Mouse (Mus musculus) forebrain, embryonic 15.5 days (tissue): ENCODE measurements around the gene Rarres1. TPM values are rescaled to one million over a fixed set of nuclear protein-coding genes. Genes with fewer than 3 reads are reported as not detected.

ENCODE experiments used
- ATAC-seq: fragments of 200-750 bp; cut with Nextera tagmentation; replicated peaks from 2 replicates; pipeline ENCODE4 v1.8.0; 2017; ENCODE audit warnings: mild to moderate bottlenecking, moderate TSS enrichment, moderate library complexity
- H3K27ac ChIP-seq: fragments of 300-500 bp; sonication (generic); replicated peaks from 2 replicates; pipeline ENCODE4 v1.5.1; 2015; ENCODE audit warnings: mild to moderate bottlenecking, inconsistent platforms
- H3K27me3 ChIP-seq: fragments of 300-500 bp; sonication (generic); 2 replicates; pipeline ENCODE4 v1.6.1; 2015; ENCODE audit warnings: inconsistent platforms
- H3K36me3 ChIP-seq: fragments of 300-500 bp; sonication (generic); 2 replicates; pipeline ENCODE4 v1.6.1; 2015; ENCODE audit warnings: mild to moderate bottlenecking, inconsistent platforms
- H3K4me1 ChIP-seq: fragments of 300-500 bp; sonication (generic); 2 replicates; pipeline ENCODE4 v1.6.1; 2015; ENCODE audit warnings: inconsistent platforms
- H3K4me2 ChIP-seq: fragments of 300-500 bp; sonication (generic); replicated peaks from 2 replicates; pipeline ENCODE4 v1.6.1; 2015; ENCODE audit warnings: mild to moderate bottlenecking, inconsistent platforms
- H3K4me3 ChIP-seq: fragments of 300-500 bp; sonication (generic); 2 replicates; pipeline ENCODE4 v1.5.1; 2015; ENCODE audit warnings: mild to moderate bottlenecking, inconsistent platforms
- H3K9ac ChIP-seq: fragments of 300-500 bp; sonication (generic); replicated peaks from 2 replicates; pipeline ENCODE4 v1.6.1; 2015; ENCODE audit warnings: mild to moderate bottlenecking, inconsistent platforms
- H3K9me3 ChIP-seq: fragments of 300-500 bp; sonication (generic); 2 replicates; pipeline ENCODE4 v1.6.1; 2016; ENCODE audit warnings: inconsistent platforms
- WGBS: fragments of 180-500 bp; shearing (Covaris S2); methylation state at CpG from one replicate; pipeline ENCODE4 v1.1.7; 2015; ENCODE audit warnings: mixed read lengths; 5-methylcytosine and 5-hydroxymethylcytosine counted together
- polyA plus RNA-seq: library from polyadenylated mRNA; unstranded; fragments of >200 nt; fragmentation: Nextera tagmentation; extraction: Ambion mirVana; gene quantifications from 2 replicates; pipeline ENCODE4 v1.2.1, GENCODE M21; 2015

Rarres1 gene
- polyA plus RNA-seq, 1 experiment from 2014 or later = 0.88 TPM

- Histone ChIP-seq H3K9ac (peak overlapping the region; percentile 58), H3K4me2 (peak overlapping the region; percentile 99), H3K36me3 (no peaks in the 10 kb centered on the region), H3K27ac (no peak overlapping the region), H3K9me3 (no peaks in the 10 kb centered on the region), H3K4me3 (peak overlapping the region; percentile 54), H3K4me1 (peaks cover 11% of the 10 kb centered on the region), H3K27me3 (peaks cover 24% of the 10 kb centered on the region; the same call in 1 of the 2 replicates)
- peak; percentile 62 for ATAC-seq
- 5% methylated on average over 40 of the region's 40 CpGs for WGBS
These were observed 486 bp downstream of the Rarres1 start for GRCm38 (mm10) chr3:67514801-67515273.

GRCm38 (mm10) chr3:67512807-67513206 is 2.5 kb downstream of the Rarres1 start:
- 5% methylated on average over 5 of the region's 5 CpGs for whole genome bisulfite sequencing

DNA sequence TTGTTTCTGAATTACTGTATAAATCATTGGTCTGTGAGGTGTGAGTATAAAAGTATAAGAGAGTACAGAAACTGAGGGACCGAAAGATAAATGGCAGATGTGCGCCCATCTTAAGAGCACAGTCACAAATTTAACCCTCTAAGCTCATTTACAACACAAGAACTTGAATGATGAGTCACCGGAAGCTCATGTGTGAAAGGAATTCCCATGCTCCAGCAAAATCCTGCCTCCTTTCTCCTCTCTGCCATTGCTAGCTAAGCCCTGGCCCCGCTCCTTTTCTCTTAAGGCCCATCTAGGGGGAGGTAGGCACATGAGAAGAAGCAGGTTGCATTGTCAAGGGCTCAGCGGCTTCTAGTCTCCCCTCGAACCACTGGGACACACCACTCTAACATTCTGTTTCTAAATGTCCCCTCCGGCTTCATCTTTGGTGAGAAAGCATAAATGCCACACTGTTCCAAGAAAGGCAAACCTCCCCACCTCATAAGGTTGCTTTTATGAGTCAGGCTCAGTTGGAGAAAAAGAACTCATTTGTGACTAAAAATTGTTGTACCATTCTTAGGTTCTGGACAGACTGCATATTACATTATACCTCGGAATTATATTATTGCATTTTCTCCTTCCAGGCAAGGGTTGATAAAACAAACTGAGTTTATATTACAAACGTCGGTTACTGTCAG is 7.0 kb downstream of the Rarres1 start:
- no peak overlapping the region for H3K27ac ChIP-seq
- no peaks in the 10 kb centered on the region for H3K36me3 ChIP-seq
- no peaks in the 10 kb centered on the region for H3K4me1 ChIP-seq
- H3K9me3 ChIP-seq = no peaks in the 10 kb centered on the region
- no peak overlapping the region for H3K4me2 ChIP-seq
- no peak for ATAC-seq
- WGBS = 87% methylated on average over 10 of the region's 10 CpGs
- H3K4me3 ChIP-seq = no peak overlapping the region
- H3K27me3 ChIP-seq = peaks cover 1% of the 10 kb centered on the region; the same call in 1 of the 2 replicates
- H3K9ac ChIP-seq = no peak overlapping the region

More at GRCm38 (mm10) chr3:67512807-67513206, 2.5 kb downstream of the Rarres1 start:
- Histone ChIP-seq H3K9me3 (no peaks in the 10 kb centered on the region), H3K9ac (no peak overlapping the region), H3K4me3 (no peak overlapping the region), H3K36me3 (no peaks in the 10 kb centered on the region), H3K4me2 (no peak overlapping the region), H3K27ac (no peak overlapping the region), H3K27me3 (peaks cover 24% of the 10 kb centered on the region; the same call in 1 of the 2 replicates), H3K4me1 (peaks cover 11% of the 10 kb centered on the region)
- ATAC-seq = peak; percentile 77

DNA sequence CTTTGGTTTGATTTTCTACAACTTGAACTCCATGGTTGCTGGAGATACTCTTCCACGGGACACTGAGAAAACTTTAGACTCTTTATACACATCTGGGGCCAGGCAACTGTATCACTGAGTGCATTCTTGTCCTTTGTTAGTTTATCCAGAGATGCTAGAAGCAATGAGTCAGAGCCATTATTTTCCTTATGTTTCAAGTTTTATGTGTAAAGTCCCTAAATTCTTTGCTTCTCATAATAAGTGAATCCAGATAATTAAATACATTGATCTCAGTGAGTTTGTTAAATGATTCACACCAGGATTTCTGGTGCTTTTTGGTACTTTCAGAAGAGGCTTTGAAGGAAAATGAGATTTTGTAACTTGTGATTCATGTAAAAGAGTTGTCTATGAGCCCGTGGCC is 10.0 kb downstream of the Rarres1 start:
- no peak overlapping the region for H3K9ac ChIP-seq
- ATAC-seq = no peak
- no peak overlapping the region for H3K4me3 ChIP-seq
- no peak overlapping the region for H3K4me2 ChIP-seq
- no peaks in the 10 kb centered on the region for H3K4me1 ChIP-seq
- H3K27ac ChIP-seq = no peak overlapping the region
- no peaks in the 10 kb centered on the region for H3K36me3 ChIP-seq
- H3K9me3 ChIP-seq = no peaks in the 10 kb centered on the region
- WGBS = 77% methylated on average over 2 of the region's 2 CpGs
- no peaks in the 10 kb centered on the region for H3K27me3 ChIP-seq

DNA sequence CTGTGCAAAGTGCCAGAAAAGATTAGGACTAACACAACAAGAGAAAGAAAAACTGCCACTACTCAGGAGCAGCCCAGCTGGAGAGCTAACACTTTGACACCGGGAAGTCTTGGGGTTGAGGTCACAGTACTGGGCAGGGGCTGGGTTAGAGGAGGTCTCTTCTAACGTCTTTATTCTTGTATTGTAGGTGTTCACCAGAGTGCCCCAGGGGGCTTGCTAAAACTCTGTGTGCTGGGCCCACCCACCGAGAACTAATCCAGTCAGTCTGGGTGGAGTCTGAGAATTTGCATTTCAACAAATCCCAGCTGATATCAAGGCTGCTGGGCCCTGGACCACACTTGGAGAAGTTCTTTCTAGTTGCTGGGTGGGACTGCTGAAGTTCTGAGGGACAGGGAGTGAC is 11.4 kb downstream of the Rarres1 start:
- H3K4me1 ChIP-seq = no peaks in the 10 kb centered on the region

DNA sequence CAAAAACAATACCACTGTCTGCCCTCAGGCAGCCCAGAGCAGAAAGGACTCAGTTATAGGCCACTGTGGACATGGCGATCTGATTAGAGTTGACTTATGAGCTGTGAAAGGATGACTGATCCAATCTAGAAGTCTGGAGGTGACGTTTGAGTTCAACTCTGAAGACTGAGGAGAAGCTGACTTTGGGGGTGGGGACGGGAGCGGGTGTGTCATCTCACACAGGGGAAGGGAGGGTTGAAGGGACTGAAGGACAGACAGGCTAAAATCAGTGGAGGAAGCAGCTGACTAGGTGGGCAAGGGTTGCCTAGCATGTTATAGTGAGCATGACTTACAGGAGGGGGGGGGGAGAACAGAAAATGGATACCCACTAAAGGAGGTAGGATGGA is 15.9 kb downstream of the Rarres1 start:
- no peaks in the 10 kb centered on the region for H3K9me3 ChIP-seq
- no peak overlapping the region for H3K27ac ChIP-seq
- WGBS = 94% methylated on average over 4 of the region's 4 CpGs
- H3K36me3 ChIP-seq = no peaks in the 10 kb centered on the region
- H3K4me2 ChIP-seq = no peak overlapping the region
- no peak overlapping the region for H3K4me3 ChIP-seq
- H3K9ac ChIP-seq = no peak overlapping the region
- no peaks in the 10 kb centered on the region for H3K27me3 ChIP-seq
- no peaks in the 10 kb centered on the region for H3K4me1 ChIP-seq
- ATAC-seq = no peak

More for the DNA sequence above, 11.4 kb downstream of the Rarres1 start:
- no peak overlapping the region for H3K4me3 ChIP-seq
- H3K9ac ChIP-seq = no peak overlapping the region
- no peak overlapping the region for H3K27ac ChIP-seq
- H3K9me3 ChIP-seq = no peaks in the 10 kb centered on the region
- H3K36me3 ChIP-seq = no peaks in the 10 kb centered on the region
- H3K27me3 ChIP-seq = no peaks in the 10 kb centered on the region
- WGBS = 3% methylated on average over 3 of the region's 3 CpGs
- no peak for ATAC-seq
- no peak overlapping the region for H3K4me2 ChIP-seq

GRCm38 (mm10) chr3:67498773-67499405 is 16.4 kb downstream of the Rarres1 start:
- Histone ChIP-seq H3K4me3 (no peak overlapping the region), H3K27ac (no peak overlapping the region), H3K9me3 (no peaks in the 10 kb centered on the region), H3K27me3 (no peaks in the 10 kb centered on the region), H3K36me3 (no peaks in the 10 kb centered on the region), H3K4me2 (no peak overlapping the region), H3K4me1 (no peaks in the 10 kb centered on the region), H3K9ac (no peak overlapping the region)
- 92% methylated on average over 8 of the region's 8 CpGs for WGBS
- ATAC-seq = no peak

DNA sequence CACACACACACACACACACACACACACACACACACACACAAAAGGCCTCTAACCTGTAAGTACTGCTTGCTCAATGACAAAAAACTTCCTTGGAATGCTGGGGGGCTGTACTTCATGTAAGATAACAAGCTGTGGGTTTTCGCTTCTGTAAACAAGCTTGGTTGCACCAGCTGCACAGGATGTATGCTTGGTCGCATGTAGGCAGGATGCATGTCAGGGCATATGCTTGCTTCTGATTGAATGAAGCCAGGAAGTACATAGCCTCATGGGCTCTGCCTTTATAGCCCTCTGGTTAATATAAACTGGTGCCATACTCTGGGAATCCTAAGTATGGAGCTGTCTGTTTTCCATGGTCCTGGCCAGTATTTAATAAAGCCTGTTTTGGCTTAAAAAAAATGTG is 17.3 kb downstream of the Rarres1 start:
- no peaks in the 10 kb centered on the region for H3K4me1 ChIP-seq
- no peak overlapping the region for H3K4me3 ChIP-seq
- no peak overlapping the region for H3K9ac ChIP-seq
- H3K27me3 ChIP-seq = no peaks in the 10 kb centered on the region
- no peak for ATAC-seq
- WGBS = 84% methylated on average over 2 of the region's 2 CpGs
- H3K27ac ChIP-seq = no peak overlapping the region
- H3K36me3 ChIP-seq = no peaks in the 10 kb centered on the region
- H3K4me2 ChIP-seq = no peak overlapping the region
- H3K9me3 ChIP-seq = no peaks in the 10 kb centered on the region

DNA sequence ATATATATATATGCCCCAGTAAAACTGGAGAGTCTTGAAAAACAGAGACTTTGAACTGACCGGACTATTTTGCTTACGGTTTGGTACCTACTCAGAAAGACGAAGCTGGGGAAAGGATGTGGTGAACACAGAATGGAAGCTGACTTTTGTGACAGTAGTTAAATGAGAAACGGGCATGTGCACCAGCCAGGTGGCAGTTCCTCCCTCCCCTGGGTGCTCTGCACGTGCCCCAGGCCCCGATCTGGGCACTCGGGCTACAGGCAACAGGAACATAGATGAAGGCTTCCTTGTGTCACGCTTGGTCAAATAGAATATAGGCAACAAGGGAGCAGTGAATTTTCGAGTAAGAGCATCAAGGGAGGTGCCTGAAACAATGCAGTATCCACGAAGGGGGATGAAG is 19.0 kb downstream of the Rarres1 start:
- 91% methylated on average over 10 of the region's 10 CpGs for WGBS
- no peak for ATAC-seq

GRCm38 (mm10) chr3:67493132-67493531 is 22.2 kb downstream of the Rarres1 start:
- Histone ChIP-seq H3K9ac (no peak overlapping the region), H3K4me3 (no peak overlapping the region), H3K9me3 (no peaks in the 10 kb centered on the region), H3K36me3 (no peaks in the 10 kb centered on the region), H3K27ac (no peak overlapping the region), H3K27me3 (no peaks in the 10 kb centered on the region), H3K4me1 (no peaks in the 10 kb centered on the region), H3K4me2 (no peak overlapping the region)
- WGBS = 89% methylated on average over 8 of the region's 8 CpGs
- ATAC-seq = no peak

More for the DNA sequence above, 19.0 kb downstream of the Rarres1 start:
- Histone ChIP-seq H3K4me1 (no peaks in the 10 kb centered on the region), H3K9ac (no peak overlapping the region), H3K27me3 (no peaks in the 10 kb centered on the region), H3K4me3 (no peak overlapping the region), H3K4me2 (no peak overlapping the region), H3K27ac (no peak overlapping the region), H3K36me3 (no peaks in the 10 kb centered on the region), H3K9me3 (no peaks in the 10 kb centered on the region)

GRCm38 (mm10) chr3:67492086-67492869 is 23.0 kb downstream of the Rarres1 start:
- H3K4me1 ChIP-seq = no peaks in the 10 kb centered on the region
- H3K9me3 ChIP-seq = no peaks in the 10 kb centered on the region
- no peaks in the 10 kb centered on the region for H3K27me3 ChIP-seq
- no peak overlapping the region for H3K4me2 ChIP-seq
- ATAC-seq = no peak
- no peak overlapping the region for H3K27ac ChIP-seq
- no peak overlapping the region for H3K4me3 ChIP-seq
- H3K36me3 ChIP-seq = no peaks in the 10 kb centered on the region
- 73% methylated on average over 8 of the region's 8 CpGs for WGBS
- H3K9ac ChIP-seq = no peak overlapping the region

GRCm38 (mm10) chr3:67490156-67490555 is 25.2 kb downstream of the Rarres1 start:
- ATAC-seq = no peak
- no peaks in the 10 kb centered on the region for H3K36me3 ChIP-seq
- H3K9ac ChIP-seq = no peak overlapping the region
- H3K27me3 ChIP-seq = no peaks in the 10 kb centered on the region
- H3K9me3 ChIP-seq = no peaks in the 10 kb centered on the region
- WGBS = 65% methylated on average over 4 of the region's 4 CpGs
- H3K27ac ChIP-seq = no peak overlapping the region
- H3K4me2 ChIP-seq = no peak overlapping the region
- H3K4me1 ChIP-seq = no peaks in the 10 kb centered on the region
- no peak overlapping the region for H3K4me3 ChIP-seq
